Mouse (Mus musculus): ENCODE data around the gene Pigq.
A peak's percentile ranks its signal among the peaks of the same experiment; 100 is the strongest.

The Pigq gene

DNA sequence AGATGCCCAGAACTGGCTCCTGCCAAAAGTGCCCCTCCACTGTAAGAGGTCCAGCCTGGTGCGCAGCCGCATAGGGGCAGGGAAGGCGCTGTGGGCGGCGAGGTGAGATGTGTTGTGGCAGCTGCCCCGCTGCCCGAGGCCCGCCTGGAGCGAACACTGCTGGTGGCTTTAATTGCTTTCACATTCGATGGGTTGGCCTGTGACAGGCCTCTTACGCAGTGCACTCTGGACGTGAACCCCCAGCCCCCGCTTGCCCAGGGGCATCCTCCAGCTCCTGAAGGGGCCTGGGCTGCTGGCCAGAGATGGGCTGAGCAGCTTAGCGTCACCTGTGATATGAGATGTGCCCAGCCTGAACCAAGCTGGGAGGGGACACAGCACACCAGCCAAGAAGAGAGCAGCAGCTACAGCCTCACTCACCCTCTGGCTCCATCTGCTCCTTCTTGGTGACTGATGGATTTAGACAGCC, 12.9 kb upstream of the Pigq start:
- DNase-seq, result no peak

DNA sequence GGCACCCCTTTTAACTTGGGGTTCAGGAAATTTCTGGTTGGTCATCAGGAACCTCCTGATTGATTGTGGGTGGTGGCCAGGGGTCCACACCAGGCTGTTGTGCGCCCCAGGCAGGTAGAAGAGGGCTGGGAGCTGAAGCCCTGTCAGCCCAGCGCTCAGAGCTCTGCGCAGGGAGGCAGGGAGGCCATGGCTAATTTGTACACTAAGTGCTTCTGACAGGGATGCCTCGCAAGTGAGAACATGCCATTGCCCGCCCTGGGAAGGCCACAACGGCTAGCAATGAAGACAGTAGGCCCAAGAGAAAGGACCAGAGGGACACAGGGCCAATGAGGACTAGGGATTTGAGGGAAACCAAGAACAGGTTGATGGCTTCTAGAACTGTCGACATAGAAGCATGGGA, 11.9 kb upstream of the Pigq start:
- no peak for DNase-seq

DNA sequence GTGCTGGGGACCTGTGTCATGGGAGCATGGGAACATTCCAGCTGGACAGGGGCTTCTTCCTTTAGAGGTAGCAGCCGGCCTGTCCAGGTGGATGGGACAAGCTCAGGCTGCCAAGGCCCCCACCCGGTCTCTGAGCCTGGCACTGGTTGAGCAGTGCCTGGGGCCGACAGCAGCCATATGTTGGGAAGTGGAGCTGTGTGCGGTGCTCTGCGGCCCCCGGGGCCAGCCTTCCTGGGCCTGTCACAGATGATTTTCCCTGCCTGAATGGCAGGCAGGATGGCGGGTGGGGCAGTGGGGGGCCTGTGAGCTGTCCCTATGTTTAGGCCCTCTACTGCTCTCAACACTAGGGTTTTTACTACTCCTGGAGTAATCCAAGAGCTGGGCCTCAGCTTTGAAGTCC, 11.5 kb upstream of the Pigq start:
- DNase-seq, result no peak

DNA sequence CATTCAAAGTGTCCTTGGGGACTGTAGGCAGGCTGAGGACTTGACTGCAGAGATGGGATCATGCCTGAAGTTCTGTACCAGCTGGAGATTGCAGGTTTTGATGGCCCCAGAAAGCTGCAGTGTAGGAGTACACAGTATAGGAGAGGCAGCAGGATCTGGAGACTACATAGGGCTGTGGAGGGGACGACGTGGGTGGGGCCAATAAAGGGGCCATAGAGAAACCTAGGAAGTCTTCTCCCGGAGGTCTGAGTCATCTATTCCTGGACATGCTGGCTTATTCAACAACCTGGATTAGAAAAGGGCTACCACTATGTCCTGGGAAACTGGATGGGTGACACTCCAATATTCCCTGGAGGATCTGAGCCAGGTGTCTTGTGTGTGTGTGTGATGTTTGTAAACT, 11.0 kb upstream of the Pigq start:
- DNase-seq, result no peak

DNA sequence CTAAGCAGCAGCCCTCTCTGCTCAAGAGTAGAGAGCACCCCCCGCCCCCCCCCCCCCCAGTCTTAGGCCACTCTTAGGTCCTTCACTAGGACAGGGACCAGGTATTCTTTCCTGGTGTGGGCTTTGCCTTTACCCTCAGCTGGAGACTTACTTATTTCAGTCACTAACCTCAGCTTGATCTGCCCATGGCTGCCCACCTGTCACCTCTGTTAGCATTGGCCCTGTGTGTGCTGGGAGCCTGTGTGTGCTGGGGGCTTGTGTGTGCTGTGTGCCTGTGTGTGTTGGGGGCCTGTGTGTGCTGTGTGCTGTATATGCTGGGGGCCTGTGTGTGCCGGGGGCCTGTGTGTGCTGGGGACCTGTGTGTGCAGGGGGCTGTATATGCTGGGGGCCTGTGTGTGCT, 9.9 kb upstream of the Pigq start:
- no peak for DNase-seq

DNA sequence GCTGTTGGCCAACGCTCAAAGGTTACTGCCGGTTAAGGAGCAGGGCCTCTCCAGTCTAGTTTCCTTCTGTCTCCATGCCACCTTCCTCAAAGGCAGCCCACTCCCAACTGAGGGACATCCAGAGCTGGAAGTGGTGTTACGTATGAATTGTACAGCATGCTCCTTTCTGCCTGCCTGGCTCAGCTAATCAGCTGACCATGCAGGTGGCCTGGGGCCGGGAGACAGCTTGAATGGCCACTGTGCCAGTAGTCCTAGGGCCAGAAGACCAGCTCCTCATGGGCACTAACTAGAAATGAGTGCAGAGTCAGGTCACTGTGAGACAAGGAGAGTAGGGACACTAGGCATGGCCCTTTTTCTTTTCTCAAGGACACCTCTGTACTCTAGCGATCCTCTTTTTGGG, 8.4 kb upstream of the Pigq start:
- no peak for DNase-seq

DNA sequence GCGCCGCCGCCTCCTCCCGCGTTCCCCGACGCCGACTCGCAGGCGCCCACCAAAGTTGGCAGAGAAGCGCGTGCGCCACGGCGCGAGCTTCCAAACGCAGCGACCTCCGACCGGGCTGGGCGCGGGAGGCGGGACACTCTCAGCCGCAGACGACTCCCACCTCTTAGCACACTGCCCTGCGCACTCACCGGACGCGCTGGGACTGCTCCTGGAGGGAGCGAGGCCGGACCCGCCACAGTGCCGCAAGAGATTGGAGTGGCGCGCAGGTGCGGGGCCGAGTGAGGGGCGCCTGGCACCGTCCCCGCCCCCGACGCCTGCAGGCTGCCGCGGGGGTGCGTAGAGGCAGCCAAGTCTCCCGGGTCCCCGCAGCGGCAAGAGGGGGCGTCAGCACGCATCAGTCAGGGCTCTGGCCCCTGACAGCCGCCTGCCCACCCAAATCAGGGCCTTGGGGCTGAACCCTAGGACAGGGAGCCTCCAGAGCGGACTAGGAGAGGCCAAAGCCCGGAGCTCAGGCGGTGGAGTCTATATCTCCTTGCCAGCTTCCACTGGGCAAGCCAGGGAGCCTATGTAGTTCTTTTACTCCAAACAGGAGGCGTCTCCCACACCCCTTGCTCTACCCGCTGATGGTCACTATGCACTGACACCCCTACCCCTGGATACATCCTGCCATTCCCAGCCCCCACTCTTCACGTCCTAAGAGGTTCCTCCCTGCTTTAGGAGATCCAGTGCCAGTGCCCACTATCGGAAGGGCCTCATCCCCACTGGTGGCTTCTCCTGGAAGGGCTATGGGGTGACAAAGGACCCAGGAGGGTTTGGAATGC, 7.3 kb upstream of the Pigq start, which contains the start of gene A930017K11Rik:
Gene A930017K11Rik (minus strand): TSS at position 763 of the 821 bp plus-strand sequence.
- DNase-seq, result no peak

DNA sequence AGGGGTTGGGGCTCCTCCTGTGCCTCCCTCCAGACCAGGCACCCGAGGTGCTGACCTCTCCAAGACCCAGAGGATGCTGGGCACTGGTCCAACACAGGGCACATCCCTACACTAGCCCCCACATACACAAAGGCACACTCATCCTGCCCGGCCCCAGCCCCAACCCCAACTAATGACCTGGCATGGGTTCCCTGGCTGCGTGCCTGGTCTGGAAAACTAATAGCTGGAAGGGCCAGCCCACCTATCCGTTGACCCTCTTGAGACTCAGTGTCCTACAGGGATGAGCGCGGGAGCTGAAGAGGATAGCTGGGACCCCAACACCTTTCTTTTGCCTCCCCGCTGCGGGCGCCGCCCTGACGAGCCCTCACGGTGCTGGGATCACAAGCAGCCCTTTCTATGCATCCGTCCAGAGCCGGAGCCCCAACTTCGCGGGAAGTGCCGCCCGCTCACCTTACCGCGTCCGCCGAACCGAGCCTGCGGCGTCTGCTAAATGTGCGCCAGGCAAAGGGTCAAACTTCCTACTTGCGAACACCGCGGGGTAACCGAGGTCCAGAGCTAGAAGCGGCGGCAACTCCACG, 6.6 kb upstream of the Pigq start:
- no peak for DNase-seq

DNA sequence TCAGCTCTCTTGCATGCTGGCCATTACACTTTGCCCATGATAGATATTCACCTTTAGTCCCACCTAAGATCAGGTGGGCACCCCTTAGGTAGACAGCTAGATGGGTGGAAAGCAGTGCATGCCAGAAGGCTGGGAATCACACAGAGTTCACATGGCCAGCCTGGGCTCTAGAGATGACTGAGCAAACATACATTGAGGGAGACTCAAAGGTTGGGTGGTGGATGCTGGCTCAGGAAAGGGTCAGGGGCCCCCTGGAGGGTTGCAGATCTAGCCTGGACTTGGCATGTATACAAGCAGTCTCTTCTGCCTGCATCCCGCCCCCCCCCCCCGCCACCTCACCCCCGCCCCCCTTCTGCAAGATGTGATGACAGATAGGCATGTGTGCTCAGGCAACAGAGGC, 6.0 kb upstream of the Pigq start:
- no peak for DNase-seq

DNA sequence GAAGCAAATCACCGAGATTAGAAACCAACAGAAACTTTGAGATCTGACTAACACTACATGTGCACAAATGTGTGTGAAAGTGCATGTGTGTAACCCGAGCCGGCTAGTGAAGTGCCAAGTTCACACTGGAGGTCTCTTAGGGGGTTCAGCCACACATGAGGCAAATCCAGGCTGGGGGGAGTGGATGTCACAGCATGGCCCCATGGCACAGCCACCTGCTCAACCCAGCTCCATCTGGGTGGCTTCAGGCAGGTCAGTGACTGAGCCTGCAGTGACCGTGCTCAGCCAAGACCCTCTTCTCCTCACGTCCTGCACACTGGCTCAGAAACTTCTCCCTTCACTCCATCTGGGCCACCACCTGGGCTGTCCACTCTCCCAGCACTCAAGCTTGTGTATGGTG, 5.2 kb upstream of the Pigq start:
- DNase-seq, result no peak

DNA sequence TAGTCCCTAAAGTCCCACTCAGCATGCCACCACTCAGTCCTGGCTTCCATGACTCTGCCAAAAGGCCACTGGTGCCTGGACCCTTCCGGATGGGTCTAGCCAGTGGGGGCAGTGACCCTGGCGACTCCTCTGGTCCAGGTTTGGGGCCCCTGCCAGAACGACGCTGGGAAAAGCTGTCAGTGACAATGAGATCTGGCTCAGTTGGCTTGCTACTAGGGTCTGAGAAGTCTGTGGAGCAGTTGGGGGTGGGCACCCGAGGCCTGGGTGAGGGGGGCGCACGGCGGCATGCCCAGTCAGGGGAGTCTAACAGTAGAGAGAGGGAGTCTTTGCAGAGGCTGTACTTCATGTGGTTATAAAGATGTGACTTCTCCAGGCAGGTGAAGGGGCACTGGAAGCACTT, 3.3 kb upstream of the Pigq start:
- DNase-seq, result no peak

DNA sequence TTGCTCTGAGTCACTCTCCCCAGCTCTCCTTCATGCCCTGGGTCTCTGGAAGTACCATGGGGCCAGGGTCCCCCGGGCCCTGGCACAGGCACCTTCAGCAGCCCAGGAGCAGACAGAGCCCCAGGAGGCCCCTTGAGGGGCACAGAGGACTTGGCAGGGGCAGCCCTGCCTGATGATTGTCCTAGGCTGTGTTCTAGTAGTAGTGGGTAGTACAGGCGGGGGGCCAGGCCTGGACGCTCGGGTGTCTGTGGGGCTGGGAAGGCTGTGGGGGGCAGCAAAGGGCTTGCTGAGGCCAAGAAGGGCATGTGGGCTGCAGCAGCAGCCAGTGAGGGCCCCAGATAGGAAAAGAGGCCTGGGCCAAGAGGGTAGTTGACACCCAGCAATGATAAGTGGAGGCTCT, 2.8 kb upstream of the Pigq start:
- DNase-seq, result no peak

DNA sequence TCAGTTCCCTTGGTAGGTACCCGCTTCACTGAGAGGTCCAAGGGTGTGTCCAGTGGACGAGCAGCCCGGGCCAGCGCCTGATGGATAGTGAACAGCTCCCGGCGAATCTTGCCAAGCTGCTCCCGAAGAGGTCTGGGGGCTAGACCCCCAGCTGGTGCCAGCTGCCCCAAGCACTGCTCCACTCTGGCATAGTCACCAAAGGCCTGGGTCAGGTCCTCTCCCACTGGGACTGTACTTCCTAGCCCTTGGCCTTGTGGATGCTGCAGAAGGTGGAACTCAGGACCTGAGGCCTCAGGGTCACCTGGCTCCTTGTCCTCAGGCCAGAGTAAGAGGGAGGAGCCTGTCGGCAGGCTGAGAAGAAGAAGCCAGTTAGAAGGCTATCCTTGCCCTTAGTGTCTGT, 2.2 kb upstream of the Pigq start:
- no peak for DNase-seq

DNA sequence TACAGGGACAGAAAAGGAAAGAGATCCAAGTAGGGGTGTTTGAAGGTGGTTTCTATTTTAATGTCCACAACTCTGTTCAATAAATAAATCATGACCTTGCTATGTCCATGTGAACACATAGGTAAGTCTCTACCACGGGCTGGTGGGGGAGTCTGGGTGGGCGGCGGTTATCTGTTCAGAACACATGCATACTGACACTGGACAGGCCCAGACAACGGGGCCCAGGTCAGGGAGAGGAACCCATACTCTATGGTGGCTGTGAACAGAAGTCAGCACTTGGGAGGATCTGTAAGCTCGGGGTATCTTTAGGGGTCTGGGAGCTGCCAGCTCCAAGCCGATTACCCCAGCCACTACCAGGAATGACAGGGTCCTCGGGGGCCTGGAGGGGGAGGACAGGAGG, 1.6 kb upstream of the Pigq start:
- no peak for DNase-seq

DNA sequence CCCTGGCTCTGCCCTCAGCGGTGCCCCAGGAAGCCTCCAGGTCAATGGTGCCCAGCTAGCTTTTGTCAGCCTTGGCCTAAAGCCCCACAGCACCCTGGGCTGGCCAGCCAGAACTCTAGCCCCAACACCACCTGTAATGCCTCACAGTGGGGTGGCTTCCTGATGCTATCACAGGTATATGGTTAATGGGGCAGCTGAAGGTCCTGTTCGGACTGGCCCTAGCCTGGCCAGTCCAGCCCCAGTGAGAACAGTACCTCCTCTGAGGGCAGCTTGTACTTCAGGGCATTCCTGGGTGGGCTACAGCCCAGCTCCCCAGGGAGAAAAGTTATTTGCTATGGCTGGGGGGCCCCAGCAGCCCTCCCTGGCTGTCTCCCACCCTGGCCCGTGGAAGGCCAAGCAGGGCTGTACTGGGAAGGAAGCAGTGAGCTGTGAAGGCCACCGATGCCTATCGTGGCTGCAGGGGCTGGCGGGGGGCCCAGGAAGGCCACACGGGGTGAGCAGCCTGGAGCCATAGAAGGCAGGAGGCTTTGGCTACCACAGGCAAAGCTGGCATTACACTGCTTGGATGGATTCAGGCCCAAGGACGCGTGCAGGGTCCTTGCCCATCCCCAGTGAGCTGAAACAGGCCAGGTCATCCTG, 900 bp upstream of the Pigq start:
- DNase-seq, result no peak

DNA sequence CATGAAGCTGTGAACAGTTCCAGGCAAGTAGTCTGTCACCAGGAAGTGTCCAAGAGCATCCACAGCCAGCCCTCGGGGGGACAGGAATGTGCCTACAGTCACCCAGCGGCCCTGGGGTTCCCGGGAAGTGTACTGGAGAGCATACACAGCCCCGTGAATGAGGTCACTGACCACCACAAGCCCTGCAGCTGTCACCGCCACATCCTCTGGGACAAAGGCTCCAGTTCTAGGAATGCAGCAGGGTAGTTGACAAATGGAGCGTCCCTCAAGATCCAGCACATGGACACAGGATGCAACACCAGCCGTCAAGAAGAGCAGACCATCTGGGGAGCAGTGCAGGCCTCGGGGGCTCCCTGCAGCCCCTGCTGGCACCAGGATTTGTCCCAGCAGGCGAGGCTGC, 967 bp downstream of the Pigq start:
- no peak for DNase-seq

DNA sequence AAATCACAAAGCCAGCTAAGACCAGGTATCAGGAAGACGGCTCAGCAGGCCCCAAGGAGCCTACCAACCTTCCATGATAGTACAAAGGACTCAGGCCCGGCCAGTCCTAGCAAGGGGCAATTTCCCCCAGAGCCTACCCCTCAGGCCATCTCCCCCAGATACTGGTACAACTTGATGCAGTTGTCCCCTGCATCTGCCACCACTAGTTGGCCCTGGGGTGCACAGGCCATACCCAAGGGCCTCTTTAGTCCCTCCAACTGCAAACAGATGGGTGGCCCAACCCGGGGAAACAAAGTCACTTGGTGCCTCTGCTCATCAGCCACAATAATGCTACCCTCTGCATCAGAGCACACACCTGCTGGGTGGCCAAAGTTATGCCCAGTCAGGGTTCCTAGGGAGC, 1.5 kb downstream of the Pigq start:
- DNase-seq, result no peak

DNA sequence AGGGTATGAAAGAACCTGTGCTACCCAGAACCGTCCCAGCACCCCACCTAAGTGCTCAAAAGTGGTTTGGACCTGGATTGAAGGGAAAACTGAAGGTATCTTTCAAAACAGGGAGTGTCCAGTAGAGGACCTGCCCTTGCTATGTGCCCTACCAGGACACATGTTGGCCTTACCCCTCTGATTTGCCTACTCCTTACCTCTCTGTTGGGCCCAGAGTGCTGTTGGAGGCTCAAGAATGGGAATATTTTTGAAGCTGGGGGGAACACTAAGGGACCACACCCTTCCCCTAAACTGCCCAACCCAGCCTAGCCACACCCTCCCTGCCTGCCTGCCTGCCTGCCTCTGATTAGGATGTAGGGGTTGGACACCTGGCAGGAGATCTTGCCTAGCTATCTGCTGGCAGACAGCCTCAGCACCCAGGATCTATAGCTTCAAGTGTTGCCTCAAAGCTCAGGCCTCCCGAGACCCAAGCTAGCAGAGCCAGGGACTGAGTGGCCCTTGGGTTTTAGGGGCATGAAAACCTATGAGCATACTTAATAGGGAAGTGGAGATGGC, 2.1 kb downstream of the Pigq start:
- DNase-seq, result no peak

DNA sequence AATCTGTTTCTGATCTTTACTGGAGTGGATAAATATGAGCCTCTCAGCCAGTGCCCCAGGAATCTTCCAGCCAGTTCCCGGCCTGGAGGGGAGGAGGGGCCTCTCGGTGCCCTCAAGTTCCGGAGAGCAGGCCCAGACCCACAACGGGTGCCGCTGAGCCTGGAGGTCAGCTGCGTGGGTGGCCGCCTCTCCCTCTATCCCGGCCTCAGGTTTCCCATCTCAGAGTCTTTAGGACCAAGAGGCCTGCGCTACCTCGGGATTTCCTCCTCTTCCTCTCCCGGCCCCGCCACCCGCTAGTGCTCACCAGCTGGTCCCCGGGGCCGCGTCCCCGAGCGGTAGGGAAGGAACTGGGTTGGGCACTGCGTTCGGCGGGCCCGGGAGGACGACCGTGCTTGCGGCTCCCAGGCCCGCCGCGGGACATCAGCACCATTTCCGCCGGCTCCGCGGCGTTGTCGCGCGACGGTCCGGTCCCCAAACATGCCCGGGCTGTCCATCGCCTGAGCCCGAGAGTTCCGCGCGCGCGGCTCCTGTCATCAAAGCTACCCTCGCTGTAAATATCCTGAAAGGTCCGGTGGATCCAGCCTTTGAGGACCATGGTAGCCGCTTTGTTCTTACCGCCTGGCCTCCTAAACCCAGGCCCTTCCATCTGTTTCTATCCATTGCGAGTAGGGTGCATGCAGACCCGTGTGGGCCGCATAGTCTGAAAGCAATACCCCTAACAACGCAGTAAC, 3.1 kb downstream of the Pigq start:
- peak; percentile 79 for DNase-seq

DNA sequence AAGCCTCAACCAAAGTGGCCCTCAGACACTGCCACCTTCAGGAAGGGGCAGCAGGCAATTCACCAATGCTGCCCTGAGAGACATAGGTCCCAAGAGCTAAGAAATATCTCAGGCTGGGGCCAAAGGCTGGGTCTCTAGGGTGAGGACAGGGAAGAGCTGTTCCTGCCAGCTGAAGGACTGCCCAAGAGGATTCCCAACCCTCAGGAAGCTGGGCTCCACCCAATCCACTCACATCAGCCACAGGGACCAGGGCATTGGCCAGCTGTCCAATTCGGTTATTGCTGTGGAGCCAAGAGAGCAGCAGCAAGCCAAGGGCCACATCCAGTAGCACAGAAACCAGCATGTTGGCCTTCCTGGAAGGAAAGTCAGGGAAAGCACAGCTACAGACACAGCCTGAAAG, 10.2 kb downstream of the Pigq start:
- no peak for DNase-seq

DNA sequence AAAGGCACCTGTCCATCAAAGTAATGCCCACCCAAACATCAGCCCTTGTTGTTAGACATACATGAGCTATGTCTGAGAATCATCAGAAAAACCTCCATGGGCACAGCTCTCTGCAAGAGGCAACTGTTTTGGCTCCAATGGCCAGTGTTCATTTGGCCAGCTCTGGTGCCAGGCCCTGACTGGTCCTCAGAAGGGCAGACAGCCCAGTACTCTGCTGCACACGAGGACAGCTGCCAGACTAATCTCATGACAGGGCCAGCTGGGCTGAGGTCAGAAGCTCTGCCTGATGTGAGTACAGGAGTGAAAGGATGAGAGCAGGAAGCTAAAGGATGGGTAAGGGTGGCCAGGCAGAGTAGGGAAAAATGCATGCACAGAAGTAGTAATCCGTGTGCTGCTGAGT, 19.4 kb downstream of the Pigq start:
- DNase-seq, result no peak

DNA sequence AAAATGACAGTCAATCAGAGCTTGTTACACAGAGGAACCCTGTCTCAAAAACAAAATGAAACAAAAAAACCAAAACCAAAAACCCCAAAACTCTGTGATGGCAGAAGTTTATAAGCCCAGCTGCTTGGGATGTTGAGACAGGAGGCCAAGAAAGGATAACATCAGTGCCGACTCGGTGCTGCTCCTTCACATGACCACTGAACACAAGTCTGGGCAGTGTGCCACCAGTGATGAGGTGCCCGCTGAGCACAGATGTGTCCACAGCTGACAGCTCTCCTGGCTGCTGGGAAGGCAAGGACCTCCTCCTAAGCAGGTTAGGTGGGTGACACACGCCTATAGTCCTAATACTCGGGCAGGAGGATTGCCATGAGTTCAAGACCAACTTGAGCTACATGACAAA, 22.6 kb downstream of the Pigq start:
- peak; percentile 26 for DNase-seq
